Mouse (Mus musculus) spleen, postnatal 36 days (tissue): Measurements from ENCODE around the gene Prcd.

Experiments used
- DNase-seq, 2 experiments: peaks; one replicate each; pipeline ENCODE4 v3.0.0; 2022; ENCODE audit warnings: low spot score in 2 of 2, mixed read lengths in 1 of 2

The Prcd gene

DNA sequence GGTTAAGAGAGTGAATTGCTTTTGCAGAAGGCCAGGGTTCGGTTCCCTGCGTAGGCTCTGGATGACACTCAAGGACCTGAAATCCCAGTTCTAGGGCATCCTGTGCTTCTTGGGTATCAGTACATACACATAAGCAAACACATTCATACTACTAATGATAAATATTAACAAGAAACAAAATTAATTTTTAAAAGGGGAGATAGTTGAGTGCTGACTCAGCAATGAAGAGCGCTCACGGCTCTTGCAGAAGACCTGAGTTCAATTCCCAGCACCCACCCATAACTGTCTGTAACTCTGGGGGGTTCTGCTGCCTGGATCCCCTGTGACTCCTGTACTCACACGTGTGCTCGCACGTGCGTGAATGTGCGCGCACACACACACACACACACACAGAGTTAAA is 36.3 kb downstream of the Prcd start:
- no peak for DNase-seq

DNA sequence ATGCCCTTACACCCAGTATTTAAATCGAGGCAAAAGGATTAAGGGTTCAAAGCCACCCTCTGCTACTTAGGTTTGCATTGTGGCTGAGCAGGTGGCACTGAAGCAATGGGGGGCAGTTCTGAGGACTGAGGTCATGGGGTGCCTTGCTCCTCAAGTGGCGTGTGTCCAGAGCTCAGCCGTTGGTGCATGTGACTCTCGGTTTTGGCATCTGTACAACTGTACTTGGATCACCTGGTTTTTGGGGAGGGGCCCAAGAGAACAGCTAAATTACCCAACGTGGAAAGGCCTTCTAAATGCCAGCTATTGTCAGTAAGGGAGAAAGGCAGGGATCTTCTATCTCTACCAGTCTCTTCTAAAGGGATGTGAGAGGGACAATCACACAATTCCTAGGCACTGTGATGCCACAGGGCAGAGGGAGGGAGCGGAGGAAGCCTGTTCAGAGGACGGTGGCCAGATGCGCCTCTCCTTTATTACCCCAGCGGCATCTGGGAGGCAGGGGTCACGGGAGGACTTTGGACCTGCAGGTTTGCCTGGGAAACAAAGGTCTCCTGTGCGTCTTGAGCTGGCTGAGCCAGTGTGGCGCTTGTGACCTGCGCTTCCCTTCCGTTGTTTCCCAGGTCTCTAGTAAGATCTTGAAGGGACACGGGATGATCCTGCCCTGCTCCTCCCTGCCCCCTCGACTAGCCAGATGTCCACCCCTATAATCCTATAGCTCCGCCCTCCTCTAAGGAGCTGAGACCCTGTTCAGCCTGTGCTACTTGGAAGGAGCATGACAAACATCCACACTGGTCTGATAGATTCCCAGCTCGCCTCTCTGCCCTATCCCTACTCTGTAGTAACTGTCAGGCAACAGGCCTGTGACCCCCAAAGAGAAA is 37.6 kb downstream of the Prcd start:
- DNase-seq, result no peak

GRCm38 (mm10) chr11:116693899-116694249 is 40.5 kb downstream of the Prcd start:
- no peak for DNase-seq

GRCm38 (mm10) chr11:116694250-116695193 is 41.2 kb downstream of the Prcd start:
- no peak for DNase-seq

- DNase-seq, result no peak
Measured at GRCm38 (mm10) chr11:116695194-116695880, 42.0 kb downstream of the Prcd start.

DNA sequence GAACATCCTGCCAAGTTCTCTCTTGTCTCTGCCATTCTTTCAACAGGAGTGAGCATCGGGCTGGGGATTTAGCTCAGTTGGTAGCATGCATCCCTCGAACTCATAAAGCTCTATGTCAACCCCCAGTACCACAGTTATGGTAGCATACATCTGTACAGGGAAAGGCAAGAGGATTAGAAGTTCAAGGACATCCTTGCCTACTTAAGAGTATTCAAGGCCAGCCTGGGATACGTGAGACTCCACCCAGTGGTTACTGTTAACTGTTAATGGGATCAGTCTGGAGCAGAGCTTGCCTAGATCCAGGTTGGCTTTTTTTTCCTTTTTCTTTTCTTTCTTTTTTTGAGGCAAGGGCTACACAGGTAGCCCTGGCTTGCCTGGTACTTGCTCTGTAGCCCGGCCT is 43.1 kb downstream of the Prcd start:
- no peak for DNase-seq

- DNase-seq, result no peak
Measured at GRCm38 (mm10) chr11:116697521-116697920, 44.2 kb downstream of the Prcd start.

DNA sequence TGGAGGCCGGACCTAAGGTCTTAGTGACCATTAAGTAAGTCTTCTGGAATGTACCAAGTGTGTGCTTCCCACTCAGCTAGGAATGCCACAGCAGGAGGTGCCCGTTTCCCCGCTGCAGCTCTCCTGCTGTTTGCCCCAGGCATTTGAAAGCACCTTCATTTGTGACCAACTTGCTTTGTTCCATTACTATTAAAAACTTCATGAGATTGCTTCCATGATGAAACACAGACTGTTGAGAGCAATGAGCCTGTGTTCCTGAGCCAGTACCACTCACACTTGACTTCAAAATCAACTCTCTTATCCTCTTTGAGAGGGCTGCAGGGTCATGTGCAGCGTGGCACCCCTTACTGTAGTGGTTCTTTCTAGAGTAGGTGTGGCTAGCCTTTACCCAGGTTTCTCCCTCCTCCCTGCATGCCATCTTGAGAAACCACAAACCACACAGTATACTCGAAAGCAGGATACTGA is 48.1 kb downstream of the Prcd start:
- DNase-seq, result no peak

DNA sequence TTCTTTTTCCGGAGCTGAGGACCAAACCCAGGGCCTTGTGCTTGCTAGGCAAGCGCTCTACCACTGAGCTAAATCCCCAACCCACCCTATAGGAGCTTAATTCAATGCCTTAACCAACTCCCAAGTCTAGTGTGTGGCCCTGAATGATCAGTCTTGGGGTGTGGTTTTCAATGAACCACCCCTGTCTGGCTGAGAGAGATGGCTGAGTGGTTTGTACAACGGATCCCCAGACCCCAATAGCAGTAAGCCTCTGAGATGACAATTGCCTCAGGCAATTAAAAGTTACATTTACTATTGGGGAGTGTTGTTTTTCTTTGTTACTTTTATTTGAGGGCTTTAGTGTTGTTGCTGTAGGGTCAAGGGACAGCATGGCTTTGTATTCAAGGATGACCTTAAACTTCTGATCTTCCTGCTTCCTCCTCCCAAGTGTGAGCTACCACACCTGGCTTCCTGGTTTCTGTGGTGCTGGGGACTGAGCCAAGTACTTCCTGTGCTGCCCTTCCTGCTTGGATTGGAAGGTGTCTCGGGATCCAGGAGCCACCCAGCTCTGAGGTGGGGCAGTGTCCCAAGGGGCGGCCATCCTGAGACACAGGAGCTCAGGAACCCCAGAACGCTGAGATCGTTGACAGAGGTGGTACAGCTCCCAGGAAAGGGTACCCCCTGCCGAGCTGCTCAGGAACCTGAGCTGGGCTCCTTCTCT is 51.2 kb downstream of the Prcd start:
- DNase-seq, result no peak

GRCm38 (mm10) chr11:116705204-116705608 is 51.9 kb downstream of the Prcd start:
- no peak for DNase-seq

DNA sequence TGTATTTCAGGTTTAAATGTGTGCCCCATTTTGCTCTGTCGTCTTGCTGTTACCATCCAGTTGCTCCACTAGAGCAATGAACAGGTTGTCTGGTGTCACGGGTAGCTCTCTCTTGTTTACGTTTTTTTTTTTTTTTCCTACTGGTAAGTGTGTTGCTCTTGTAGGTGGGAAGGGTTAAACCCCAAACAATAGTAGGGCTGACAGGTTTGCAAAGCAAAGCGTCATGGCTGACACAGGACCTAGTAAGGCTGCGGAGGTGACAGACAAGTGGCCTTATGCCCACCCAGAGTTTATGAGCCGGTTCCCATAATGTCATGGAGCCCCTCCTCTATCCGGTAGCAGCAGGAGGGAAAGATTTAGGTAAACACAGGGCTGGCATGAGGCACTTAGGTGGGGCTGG is 53.0 kb downstream of the Prcd start:
- DNase-seq, result no peak

GRCm38 (mm10) chr11:116710171-116710570 is 56.8 kb downstream of the Prcd start:
- no peak for DNase-seq

DNA sequence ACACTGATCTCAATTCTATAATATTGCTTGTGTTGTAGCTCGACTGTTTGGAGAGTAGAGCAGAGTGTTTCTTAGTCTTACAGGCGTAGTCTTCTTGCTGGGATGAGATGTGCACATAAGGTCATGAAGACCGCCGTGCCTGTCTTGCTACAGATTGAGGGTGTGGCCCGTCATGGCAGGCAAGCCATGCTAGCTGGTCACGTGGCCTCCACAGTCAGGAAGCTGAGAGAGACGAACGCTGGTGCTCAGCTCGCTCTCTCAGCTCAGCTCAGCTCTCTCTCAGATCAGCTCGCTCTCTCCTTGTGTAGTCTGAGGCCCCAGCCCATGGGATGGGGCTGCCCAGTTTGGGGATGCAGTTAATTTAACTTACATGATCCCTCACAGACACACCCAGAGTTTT is 57.5 kb downstream of the Prcd start:
- DNase-seq, result no peak

DNA sequence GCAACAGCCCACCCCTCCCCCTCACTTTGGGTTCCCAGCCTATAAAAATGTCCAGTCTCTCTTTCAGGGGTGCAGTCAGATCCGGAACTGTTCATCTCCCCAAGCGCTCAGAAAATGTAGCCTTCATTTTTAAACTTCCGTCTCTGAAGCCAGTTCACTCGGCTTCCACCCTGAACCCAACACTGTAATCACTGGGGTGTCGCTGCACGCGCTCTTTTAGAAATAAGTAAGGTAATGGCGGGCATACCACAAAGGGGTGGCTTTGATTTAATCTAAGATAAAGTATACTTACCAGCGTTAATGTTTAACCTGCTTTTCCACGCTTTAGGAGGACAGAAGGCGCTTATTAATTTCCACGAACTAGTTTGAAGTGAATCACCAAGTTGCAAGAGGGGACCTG is 60.7 kb downstream of the Prcd start:
- DNase-seq, result no peak
